Mouse (Mus musculus) right cerebral cortex, postnatal 10 days (tissue): ENCODE results near the gene Il16.

Source experiments
- DNase-seq, 2 experiments: peaks; one replicate each; pipeline ENCODE4 v3.0.0; 2021; ENCODE audit warnings: low spot score in 2 of 2

Il16 gene

DNA sequence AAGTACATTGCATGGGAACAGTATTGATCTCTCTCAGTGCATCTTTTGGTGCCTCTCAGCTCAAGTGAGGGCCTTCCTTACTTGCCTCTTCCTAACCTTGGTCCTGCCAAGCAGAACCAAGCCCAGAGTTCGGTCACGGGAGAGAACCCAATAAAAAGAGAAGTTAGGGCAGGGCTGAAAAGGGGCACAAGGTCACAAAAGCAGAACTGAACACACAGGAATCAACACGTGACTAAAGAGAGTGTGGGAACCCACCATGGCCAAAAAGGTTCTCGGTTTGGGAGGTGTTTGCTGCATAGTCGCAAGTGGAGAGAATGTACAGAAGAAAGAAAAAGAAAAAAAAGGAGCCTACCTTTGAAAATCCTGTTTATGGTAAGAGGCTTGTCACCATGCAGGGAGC is 100.0 kb downstream of the Il16 start:
- no peak for DNase-seq

DNA sequence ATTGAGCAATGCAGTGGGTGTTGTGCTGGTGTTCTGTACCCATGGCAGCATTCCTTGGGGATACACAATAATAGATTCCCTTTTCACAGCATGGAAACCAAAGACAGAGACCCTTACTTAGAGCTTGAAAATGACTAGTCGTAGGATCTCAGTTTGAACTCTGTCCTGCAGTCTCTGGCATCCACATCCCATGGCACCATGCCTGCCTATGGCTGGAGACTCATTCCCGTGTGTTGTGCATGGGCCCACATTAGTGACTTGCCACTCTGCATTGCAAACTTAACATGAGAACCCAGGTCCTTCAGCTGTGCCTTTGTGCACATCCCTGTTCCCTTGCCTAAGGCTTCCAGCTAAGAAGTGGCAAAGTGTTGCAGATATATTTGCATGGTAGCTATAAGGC is 100.8 kb downstream of the Il16 start:
- DNase-seq, result no peak

DNA sequence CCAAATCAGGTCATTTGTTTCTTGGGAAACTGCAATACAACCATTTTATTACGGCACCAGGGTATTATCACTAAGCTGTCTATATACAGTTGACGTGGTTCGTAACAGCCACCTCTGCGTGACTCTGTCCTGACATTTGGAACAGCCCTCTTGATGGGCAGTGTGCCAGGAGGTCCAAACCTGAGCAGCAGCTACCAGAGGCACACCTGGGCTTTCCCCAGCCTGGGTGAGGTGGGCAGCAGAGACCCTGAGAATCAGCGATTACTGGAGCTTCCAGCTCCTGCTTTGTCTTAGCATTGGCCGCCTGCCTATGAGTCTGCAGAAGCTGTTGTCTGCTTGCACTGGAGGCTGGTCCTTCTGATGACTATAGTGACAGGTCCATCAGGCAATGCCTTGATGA is 101.9 kb downstream of the Il16 start:
- DNase-seq, result no peak

DNA sequence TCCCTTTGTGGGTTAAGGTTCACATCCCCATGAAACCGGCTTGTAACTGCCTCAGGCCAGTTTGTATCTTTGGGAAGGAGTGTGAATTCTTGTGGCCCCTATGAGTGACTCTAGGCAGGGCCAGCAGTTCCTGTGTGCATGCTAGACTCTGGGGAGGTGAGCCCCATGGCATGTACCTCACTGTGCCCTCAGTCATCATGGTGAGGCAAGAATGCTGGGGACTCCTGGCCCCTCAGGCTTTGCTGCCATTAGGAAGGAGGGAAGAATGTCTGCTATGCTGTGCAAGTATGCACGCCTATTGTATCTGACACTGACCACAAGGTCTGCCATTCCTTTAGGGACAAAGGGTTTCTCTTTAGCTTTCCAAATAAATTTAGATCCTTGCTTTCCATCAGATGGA is 104.4 kb downstream of the Il16 start:
- DNase-seq, result no peak

DNA sequence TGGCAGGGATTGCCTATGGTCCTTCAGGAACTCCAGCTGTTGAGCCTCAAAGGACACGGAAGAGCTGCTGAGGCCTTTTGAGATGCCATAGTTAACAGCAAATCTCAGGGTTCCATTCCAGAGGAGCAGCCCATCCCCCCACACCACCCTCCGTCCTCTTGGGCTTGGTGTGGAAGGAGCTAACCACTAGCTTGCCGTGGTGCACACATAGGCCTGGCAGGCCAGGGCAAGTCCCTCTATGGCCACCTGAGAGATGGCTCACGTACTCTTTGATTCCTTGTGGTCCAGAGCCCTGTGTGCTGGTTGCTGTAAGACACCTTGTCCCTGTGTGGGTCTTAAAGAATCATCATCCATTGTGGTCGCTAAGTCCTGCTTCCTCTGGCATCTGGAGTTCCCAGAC is 104.9 kb downstream of the Il16 start:
- no peak for DNase-seq

DNA sequence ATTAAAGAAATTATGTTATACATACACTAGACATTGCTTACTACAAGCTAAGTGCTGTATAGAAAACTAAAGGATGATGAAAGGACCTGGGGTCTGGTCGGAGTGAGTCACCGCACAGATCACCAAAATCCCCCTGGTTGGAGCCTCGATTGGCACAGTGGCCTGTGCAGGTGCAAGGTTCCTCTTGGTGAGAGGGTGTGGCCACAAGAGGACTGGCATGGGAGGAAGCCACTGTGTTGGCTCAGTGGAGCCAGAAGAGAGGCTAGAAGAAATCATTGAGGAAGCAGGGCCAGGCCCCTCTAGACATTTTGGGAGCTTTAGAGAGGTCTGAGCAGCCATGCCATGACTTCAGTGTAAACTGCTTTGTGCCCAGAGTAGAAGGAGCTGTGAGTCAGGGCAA is 106.4 kb downstream of the Il16 start:
- no peak for DNase-seq

DNA sequence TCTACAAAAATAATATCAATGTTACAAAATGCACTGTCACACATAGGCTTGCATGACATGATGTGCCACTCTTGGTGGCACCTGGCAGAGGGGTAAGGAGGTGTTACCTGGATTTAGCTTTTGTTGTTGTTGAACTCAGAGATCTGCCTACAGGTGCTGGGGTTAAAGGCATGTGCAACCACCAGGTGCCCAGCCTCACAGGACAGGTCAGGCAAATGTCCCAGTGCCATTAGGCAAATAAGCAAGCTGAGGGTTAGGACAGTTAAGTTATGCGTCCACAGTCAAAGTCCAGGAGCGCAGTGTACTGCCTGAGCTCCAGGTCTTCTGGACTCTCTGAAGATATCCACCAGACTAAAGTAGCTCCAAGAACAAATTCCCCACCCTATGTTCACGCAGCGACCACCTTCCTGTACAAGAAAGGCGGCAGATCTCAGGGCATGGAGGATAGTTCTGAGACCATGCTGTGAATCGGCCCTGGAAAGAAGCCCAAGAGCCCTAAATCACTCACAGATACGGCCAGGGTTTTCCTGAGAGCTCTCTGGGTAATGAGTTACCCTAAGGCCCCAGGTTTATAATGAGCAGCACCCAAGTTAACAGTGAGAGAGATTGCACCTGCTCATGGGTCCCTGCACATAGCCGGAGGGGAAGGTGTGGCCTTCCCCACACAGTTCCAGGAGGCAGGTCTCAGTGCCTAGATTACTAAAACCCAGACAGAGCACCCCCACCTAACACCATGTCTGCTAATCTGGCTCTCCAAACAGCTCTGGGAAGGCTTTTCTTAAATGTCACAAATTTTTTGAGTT is 107.5 kb downstream of the Il16 start:
- DNase-seq, result no peak

DNA sequence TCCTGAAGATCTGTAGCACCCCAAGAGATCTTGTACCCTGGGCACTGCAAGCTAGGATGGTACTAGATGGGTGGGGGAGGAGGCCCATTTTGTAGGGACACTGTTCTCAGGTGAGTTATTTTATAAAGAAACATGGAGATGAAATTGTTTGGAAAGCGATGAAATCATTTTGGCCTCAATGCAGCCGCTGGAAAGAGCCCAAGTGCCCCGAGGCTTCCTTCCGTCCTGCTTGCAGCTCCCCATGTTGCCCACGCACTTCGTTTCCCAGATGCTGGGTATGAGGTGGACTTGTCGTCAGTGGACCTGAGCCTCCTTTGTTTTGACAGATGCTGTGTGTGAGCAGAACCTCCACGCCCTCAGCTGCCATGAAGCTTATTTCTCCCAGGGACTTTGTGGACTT is 109.1 kb downstream of the Il16 start:
- DNase-seq, result no peak

DNA sequence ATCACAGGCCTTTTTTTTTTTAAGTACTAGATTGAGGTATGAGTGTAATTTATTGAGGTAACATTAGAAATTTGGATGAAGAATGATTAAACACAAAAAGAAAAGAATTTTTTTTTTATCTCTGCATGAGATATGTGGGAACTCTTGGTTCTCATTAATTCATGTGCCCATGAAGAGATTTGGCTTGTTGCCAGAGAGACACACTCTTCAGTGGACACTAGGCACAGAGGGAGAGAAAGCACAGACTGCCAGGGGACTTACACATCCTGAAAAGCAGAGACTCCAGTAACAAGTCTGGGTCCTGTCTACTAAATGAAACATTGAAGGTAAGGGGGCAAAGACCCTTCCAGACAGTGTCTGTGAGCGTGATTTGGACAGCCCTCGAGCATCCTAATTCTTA is 109.8 kb downstream of the Il16 start:
- DNase-seq, result no peak

DNA sequence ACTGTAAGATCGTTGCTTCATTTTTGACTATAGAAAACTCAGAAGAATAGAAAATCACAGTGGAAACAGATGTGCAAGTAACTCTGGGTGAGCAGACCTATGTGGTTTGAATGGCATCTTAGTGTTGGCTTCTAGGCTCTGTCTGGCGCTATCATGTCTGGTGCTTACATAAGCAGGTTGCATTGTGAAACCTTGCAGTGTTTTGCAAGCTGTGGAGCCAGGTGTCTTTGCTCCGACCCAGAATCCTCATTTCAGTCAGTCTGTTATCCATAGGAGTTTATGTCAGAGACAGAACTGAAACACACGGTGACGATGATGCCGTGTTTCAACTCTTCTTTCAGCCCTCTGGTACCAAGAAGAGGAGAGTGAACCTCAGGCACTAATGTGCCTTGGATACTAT is 111.7 kb downstream of the Il16 start:
- DNase-seq, result no peak

DNA sequence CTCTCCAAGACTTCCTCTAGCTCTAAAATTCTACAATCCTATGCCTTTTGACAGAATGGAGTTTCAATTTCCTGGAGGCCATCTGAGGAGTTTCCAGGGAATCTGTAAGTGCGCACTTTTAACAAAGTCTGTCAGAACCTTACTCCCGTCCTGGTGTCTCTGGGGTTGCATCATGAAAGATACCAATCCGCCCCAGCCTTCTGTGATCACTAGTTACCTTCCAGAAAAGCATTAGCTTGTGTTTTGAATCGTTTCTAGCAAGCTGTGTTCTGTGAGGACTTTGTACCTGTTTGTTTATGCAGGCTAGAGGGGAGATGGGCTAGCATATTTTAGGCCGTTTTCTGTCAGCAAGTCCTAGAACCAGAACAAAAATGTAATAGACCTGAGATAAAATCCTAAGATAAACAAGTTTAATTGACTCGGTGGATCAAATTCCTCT is 112.8 kb downstream of the Il16 start:
- no peak for DNase-seq

DNA sequence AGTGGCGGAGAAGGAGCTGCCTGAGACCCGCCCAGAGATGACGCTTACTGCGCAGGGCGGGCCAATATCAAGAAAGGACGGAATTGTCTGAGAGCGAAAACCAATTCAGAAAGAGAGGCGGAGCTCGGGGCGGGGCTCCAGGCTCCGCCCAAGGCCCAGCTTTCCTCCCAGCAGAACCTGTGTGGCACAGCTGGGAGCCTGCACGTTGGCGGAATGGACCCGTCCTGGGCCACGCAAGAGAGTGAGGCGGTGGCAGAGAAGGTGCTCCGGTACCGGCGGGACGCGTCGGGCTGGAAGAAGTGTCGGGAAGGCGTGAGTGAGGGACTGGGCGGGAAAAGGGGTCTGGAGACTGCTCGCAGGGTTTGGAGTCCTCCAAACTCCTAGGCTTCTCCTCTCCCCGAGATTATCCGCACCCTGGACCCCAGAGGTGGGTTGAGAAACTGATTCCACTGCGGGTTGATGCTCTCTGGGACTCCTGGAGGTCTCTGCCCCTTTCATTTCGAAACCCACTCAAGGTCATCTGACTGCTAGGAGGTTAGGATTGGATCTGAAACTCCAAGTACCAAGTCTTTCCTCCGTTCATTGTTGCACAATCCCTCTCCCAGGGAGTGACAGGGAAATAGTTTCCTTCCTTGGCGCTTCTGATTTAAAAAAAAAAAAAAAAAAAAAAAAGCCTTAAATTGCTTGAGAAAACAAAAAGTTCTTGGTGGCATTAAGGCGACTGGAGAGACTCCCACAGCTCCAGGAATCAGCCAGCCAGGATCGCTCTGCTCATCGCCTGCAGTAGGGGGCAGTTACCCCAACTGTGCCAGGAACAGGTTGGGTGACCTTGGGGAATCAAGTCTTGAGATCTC is 113.5 kb downstream of the Il16 start, which contains the start of gene Stard5:
Gene Stard5, plus strand, starts transcription at position 132 of the 854 bp plus-strand sequence.
- peak; percentile 93 for DNase-seq

DNA sequence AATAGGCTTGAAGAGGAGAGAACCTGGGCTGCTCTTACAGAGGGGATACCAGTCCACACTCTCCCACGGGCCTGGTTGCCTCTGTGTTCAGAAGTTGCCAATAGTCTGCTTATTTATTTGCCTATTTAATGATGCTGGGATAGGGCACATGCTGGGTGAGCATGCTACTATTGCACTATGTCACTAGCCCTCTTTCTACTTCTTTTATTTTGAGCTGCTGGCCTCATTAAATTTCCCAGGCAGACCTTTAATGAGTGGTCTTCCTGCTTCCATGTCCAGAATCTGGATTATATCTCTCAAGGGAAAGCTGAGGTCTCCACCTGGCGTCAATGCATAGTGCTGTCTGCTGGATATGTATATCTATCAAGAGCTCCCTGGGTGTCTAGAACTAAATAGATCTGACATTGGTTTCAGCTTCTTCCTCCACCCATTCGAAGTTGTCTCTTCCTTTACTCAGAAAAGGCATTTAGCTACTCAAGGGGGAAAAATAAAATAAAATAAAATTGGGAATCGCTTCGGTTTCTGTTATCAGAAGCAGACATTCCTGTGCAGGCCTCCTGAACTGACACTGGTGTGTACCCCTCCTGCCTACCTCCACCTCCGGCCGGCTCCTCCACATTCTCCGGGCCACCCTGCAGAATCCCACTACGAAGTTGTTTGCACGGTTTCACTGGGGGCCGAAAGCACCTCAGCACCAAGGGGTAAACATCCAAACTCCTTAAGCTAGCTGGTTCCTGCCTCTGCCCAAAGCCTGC is 114.3 kb downstream of the Il16 start:
- DNase-seq, result no peak

DNA sequence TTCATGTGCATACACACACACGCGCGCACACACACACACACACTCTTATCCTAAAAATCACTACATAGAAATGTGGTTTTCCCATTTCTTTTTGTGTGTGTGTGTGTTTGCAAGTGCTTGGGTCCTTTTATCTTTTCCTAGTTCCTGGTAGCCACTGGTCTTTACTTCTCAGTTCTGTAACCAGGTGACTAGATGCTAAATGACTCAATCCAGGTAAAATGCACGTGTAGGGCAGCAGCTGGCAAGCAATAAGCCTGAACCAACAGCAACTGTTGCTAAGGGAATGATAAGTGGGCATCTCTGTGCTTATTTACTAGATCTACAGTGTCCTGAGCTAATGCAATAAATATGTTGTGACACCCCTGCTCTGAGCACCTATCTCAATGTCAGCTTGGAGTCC is 118.2 kb downstream of the Il16 start:
- no peak for DNase-seq

DNA sequence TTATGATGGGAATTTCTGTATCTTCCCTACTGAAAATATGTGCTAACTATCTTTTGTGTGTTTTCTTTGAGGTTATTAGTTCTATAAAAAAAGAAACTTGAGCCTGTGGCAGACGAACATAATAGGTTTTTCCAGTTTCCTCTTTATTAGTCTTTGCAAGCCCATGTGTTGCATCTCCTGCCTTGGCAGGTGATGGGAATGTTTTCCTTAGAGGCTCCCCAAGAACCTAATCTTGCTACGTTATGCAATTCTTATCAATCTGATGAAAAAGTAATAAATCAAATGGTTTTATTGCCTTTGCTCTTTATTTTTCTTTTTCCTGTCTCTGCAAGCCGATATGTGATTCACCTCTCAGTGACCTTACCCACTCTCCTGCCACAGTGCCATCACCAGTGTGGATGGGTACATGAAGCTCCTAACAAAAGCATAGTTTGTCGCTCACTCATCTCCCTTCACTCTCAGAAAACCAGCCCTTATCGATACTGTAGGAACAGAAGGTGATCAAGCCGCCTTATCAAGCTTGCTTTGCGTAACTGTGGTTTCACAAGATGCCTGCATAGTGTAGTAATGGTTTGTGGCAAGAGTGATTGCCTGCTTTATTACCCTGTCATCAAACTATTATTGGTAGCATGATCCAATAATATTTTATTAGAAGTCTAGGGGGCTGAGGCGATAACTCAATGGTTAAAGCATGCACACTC is 118.8 kb downstream of the Il16 start:
- DNase-seq, result no peak

DNA sequence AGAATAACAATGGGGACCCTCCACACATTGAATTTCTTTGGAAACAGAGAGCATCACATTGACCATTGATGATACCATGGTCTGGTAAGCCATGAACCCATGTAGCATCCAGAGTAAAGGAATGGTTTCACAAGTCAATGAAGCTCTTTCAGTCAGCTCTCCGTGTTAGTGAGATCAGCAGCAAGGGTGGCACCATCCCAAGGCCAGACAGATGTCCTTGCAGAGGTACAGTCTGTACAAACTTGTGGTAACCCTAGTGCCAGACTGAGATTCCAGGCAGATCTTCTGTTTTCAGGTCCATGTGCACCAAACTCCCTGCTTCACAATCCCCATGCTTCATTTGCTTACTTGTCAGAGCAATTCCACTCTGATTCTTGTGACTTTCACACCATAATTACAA is 121.5 kb downstream of the Il16 start:
- no peak for DNase-seq

DNA sequence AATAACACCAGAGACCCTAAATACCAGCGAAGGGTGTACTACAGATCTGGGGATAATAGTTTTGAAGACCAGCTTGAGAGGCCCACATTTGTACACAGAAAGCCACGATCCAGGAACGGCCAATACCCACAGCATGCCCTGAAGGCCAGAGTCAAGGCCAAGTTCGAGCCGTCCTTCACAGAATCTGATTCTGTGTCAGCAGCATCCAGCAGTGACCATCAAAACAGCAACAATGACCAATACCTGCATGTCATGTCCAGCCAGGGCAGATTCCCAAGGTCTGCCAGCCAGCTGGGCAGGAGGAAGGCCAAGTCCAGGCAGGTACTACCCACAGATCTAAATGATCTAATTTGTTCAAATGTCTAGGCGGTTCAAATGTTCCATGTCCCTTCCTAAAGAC is 122.9 kb downstream of the Il16 start:
- DNase-seq, result no peak

DNA sequence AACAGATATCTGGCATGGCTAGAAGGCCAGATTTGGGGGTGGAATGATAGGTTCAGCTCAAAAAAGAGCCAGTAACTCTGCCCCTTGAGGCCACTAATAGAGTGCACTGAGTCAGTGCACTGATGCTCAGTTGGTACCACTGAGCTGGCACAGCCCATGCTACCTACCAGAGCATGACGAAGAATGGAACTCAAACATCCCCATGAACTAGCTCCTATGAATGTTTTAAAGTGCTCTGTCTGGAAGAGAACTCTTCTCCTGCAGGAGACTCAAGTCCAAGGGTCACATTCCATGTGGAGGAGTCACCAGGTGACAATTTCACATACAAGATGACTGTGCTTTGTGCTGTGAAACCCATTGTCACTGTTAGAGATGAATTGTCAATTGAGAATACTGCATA is 126.8 kb downstream of the Il16 start:
- DNase-seq, result no peak

DNA sequence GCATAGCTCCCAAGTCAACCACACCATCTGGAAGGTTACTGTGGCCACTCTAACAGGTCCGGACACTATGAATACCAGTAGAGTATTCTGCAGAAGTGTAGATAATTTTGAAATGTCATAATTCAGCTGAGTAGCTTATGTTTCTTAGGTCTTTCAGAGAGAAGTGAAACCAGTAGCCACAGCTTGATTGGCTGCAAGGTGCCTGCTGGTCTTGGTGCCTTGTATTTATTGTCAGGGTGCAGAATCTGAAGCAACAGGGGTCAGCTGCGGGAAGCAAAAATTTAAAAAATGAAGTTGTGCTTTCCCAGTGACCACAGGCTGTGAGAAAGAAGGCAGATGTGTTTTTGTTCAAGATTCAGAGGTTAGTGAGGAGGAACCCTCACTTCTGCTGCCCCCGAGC is 129.3 kb downstream of the Il16 start:
- DNase-seq, result no peak

DNA sequence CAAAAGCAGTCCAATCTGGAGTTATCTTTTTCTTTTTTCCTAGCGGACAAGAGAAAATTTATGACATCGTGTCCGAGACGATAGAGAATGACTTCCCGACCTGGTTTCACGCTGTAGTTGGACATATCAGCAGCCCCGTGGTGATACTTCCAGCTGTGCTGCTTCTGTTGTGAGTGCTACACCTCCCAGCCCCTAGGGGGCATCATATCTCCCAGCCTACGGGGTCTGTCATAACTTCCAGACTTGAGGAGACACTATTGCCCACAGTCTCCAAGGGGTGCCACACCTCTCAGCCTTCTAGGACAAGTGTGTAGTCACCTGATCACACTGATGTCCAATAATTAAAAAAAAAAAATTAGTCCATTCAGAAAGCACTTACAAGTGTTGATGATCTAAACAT is 129.7 kb downstream of the Il16 start:
- no peak for DNase-seq

DNA sequence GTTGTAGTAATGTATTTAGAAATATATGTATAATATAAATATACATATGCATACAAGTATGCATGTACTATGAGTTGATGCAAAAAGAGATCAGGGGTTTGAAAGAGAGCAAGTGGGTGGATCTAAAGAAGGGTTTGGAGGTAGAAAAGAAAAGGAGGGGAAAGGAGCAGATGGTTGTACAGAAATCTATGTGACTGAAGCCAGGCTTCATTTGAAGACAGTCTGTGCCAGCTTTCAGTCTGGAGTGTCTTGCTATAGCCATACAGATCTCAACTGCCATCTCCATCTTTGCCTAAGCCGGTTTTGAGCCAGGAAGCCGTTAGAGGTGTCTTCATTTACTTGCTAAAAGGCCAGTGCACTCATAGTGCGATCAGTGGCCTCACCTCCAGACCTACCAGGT is 130.3 kb downstream of the Il16 start:
- peak in 1 of 2 experiments; percentile 34 for DNase-seq

DNA sequence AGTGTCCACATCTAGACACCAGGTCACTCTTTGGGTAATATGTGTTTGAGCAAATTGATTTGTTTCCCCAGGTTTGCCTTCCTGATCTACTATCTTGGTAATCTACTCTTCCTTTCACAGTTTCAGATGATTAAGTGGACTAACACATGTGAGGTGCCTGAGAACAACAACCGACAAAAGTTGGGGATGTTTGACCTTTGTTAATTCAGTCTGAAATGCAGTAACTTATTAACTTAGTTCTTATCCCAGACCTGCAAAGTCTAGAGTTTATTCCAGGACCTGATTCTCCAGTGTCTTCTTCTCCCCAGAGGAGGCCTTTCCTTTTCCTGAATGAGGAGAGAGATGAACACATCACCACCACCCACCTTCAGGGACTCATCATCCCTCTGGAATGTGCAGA is 133.6 kb downstream of the Il16 start:
- no peak for DNase-seq
